Mouse (Mus musculus) CD8-positive naive resting alpha-beta T cell, adult 2 months (primary cell): ENCODE results near the gene Fuom.

Experiments used
- DNase-seq, 2 experiments: peaks; one replicate each; pipeline ENCODE4 v3.0.0; 2022; ENCODE audit warnings: low read depth in 2 of 2, low spot score in 2 of 2

The Fuom gene

DNA sequence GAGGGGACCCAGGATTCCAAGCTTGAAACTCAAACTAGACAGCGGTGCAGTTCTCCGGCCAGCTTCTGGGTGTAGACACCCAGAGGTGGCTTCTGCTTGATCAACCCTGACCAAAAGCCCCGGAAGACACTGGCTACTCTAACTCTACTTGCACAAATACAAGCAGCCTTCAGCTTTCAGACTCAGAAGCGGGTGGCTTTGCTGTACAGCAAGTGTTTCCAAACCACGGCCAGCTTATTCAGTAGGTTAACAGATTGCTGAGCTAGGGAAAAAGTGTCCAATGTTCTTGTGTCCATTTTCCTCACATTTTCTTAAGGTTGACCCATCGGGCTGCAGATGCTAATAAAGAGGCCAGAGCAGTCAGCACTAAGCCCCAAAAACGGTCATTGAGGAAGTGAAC lies 43.7 kb downstream of the Fuom start:
- DNase-seq, result no peak

DNA sequence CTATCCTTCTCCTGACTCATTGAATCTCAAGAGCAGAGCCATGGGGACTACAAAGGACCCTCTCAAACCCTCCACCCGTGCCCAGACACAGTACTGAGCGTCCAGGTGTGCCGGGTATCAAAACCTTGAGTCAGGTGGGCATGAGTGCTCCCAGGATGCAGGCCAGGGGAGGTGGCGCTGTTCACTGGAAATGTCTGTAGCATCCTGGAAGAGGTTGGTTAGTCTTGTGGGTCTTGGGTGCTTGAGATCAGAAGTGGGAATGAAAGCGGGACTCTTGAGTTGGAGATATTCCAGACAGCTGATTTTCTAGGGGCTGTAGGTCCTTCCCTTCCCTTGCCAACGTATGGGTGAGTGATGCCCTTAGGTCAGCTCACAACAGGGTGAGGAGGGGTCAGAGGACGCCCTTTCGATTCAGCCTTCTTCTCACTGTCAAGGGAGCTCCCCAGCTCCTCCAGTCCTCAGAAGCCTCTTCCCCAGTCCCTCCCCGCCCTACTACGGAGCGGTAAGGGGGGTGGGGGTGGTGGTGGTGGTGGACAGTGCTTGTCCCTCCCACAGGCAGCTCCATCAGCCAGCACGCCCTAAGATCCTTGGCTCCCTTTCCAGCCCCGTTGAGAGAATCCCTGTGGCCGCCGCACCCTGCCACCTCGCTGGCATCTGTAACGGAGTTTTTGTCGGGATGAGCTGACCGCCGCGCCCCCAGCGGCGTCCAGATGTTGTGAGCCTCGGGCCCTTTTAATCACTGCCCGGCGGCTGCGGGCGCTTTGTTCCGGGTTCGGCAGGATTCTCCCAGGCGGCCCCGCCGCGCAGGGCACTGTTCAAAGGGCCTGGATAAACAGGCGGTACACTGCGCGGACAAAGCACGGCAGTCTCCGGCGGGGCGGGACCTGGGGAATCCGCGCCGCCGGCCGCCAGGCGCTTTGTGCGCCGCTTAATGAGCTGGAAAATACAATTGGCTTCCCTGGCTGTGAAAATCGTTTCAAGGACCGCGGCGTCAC lies 44.5 kb downstream of the Fuom start:
- no peak for DNase-seq

GRCm38 (mm10) chr7:140054124-140054523 lies 48.1 kb downstream of the Fuom start:
- DNase-seq, result no peak

DNA sequence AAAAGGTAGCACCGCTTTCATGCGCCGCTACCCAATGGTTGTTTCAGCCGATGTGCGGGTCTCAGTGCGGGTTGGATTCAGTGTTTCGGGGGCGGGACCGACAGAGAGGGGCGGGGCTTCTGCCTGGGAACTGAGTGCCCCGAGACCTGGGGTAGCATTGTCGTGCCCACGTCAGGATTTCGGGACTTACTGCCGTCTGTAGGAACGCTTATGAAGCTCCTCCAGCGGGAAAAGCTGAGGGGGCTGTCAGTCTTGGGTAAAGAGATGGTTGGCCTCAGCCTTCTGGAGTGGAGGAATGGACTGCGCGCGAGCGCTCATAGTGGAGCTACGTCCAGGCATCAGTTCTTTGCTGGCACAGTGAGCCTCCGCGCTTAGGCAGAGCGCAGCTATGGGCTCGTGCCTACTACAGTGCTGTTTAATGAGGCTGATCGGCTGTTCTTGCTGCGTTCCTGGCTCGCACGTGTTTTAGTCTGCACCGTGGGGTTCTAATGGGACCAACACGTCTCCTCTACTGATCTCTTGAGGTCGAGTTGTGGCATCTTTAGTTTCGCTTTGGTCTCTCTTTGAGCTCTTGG lies 53.0 kb downstream of the Fuom start:
- DNase-seq, result no peak

DNA sequence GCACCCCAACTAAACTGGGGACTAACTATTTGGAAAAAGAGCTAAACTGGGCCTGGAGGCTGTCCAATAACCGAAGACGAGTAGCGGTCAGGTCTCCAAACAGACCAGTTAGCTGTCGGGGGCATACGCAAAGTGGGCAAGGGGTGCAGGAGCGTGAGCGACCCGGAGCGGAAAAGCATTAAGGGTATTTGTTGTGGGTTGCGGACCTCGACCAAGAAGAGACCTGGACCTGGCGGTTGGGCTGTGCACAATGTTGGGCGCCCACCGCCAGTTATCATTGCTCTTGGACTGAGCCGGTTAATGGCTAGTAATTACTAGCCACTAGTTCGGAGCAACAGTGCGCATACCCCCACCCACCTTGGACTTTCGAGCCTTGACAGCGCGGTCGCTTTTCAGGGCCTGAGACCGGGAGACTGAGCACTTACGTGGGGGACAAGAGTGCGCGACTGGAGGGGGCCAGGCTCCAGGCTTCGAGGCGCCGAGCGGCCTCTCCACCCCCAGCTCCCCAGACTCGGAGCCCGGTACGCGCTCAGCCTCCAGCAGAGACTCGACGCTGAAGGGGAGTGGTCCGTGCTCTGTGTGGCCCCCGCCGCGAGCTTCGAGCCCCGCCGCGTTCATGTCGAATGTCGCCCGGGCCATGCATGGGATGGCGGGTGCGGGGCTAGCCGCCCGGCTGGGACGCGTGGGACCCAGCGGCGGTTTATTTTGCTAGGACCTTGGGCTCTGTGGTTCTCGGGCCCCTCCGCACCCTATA lies 53.7 kb downstream of the Fuom start, which contains the start of gene Msx3:
TSS of gene Msx3 (minus strand) at position 729 of the 754 bp plus-strand sequence.
- no peak for DNase-seq

- DNase-seq, result no peak
Measured at GRCm38 (mm10) chr7:140047811-140048311, 54.4 kb downstream of the Fuom start.
